Mouse (Mus musculus): Measurements from ENCODE around the gene Rpl14. TPM values are rescaled to one million over a fixed set of nuclear protein-coding genes. Genes with fewer than 3 reads are reported as not detected.

Rpl14 gene
- polyA plus RNA-seq, 1 experiment from 2014 or later: 578 TPM

DNA sequence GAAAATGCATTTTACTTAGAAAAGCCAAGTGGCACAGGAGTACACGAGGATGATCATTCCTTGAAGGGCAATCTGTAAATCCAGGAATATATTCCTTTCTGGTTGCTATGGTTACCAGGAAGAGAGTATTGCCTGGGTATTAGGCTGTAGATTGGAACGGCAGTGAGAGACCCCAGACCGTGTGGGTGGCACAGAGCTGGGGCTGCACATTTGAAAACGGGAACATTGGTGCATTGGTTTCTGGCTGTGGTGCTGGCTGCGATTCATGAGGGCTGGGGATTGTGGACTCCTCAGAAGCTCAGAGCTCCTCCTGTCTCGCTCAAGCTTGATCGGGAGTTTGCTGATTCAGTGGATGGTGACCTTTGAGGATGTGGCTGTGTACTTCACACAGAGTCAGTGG lies 8.6 kb downstream of the Rpl14 start:
- ATAC-seq (ENCODE audit: insufficient number of reproducible peaks, insufficient read depth, low FRiP score, low read depth): no peak

DNA sequence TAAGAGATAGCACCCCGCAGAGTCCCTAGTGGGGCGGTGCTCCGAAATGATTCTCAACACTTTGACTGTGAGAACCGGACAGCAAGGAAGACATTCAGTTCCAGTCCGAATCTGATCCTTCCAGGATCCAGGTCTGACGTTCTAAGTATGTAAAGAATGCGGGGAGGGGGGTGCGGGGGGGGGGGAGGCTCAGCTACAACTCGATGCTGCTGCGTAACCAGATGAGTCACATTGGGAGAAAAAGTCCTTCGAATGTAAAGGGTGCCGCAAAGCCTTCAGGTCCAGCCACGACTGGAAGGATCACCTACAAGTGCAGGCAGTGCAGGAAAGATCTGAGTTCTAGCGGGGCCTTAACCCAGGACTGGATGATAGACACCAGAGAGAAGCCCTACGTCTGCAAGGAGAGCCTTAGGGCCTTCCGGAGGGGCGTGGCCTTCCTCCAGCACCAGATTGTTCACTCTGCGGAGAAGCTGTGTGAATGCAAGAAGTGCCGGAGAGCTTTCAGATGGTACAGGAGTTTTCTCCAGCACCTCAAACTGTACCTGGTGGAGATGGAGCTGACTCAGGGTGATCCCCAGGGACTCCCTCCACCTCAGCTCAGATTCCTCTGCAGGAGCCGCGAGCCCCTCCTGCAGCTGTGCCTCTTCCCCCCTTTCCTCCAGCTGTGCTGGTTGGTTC lies 10.8 kb downstream of the Rpl14 start:
- no peaks in the 10 kb centered on the region for H3K27me3 ChIP-seq (ENCODE audit: control insufficient read depth, insufficient read depth, low read length)
- no peaks in the 10 kb centered on the region for H3K36me3 ChIP-seq (ENCODE audit: control insufficient read depth, insufficient read depth, low read length)
- H3K9ac ChIP-seq (ENCODE audit: low read length): peak overlapping the region; percentile 71
- peak; percentile 42; the same call in 1 of the 2 replicates for ATAC-seq (ENCODE audit: insufficient number of reproducible peaks, insufficient read depth, low FRiP score, low read depth)
- H3K27ac ChIP-seq (replicated peaks in 1 of 2; ENCODE audit: control insufficient read depth in 1 of 2, insufficient read depth in 1 of 2, low read depth in 2 of 2, low read length in 2 of 2): peak overlapping the region; percentile 23 to 64; a peak in 3 of 4 replicates
- peaks cover 7 to 16% of the 10 kb centered on the region in 2 experiments; a peak in 3 of 4 replicates for H3K4me1 ChIP-seq (ENCODE audit: control insufficient read depth in 2 of 2, insufficient read depth in 2 of 2, low read length in 2 of 2)
- H3K4me2 ChIP-seq (ENCODE audit: low read length): peak overlapping the region; percentile 90
- 12% methylated on average over 19 of the region's 21 CpGs for WGBS
- H3K9me3 ChIP-seq (ENCODE audit: control insufficient read depth, low read length): no peaks in the 10 kb centered on the region
- H3K4me3 ChIP-seq (ENCODE audit: control insufficient read depth in 1 of 2, insufficient read depth in 1 of 2, low read depth in 1 of 2, low read length in 2 of 2): peak overlapping the region; percentile 43

More for the DNA sequence above, 8.6 kb downstream of the Rpl14 start:
- Histone ChIP-seq H3K4me1 (ENCODE audit: control insufficient read depth in 2 of 2, insufficient read depth in 2 of 2, low read length in 2 of 2) (peaks cover 7 to 19% of the 10 kb centered on the region in 2 experiments; a peak in 3 of 4 replicates), H3K27ac (replicated peaks in 1 of 2; ENCODE audit: control insufficient read depth in 1 of 2, insufficient read depth in 1 of 2, low read depth in 2 of 2, low read length in 2 of 2) (no peak overlapping the region), H3K4me3 (ENCODE audit: control insufficient read depth in 1 of 2, insufficient read depth in 1 of 2, low read depth in 1 of 2, low read length in 2 of 2) (no peak overlapping the region), H3K36me3 (ENCODE audit: control insufficient read depth, insufficient read depth, low read length) (peaks cover 17% of the 10 kb centered on the region), H3K9me3 (ENCODE audit: control insufficient read depth, low read length) (no peaks in the 10 kb centered on the region), H3K27me3 (ENCODE audit: control insufficient read depth, insufficient read depth, low read length) (no peaks in the 10 kb centered on the region), H3K4me2 (ENCODE audit: low read length) (no peak overlapping the region), H3K9ac (ENCODE audit: low read length) (no peak overlapping the region)
- 78% methylated on average over 7 of the region's 7 CpGs for WGBS

- Histone ChIP-seq H3K9me3 (ENCODE audit: control insufficient read depth, low read length) (no peaks in the 10 kb centered on the region), H3K27me3 (ENCODE audit: control insufficient read depth, insufficient read depth, low read length) (no peaks in the 10 kb centered on the region), H3K4me1 (ENCODE audit: control insufficient read depth in 2 of 2, insufficient read depth in 2 of 2, low read length in 2 of 2) (peaks cover 5 to 13% of the 10 kb centered on the region in 2 experiments; a peak in 3 of 4 replicates), H3K27ac (replicated peaks in 1 of 2; ENCODE audit: control insufficient read depth in 1 of 2, insufficient read depth in 1 of 2, low read depth in 2 of 2, low read length in 2 of 2) (peak overlapping the region; percentile 45 to 64), H3K9ac (ENCODE audit: low read length) (peak overlapping the region; percentile 71), H3K4me3 (ENCODE audit: control insufficient read depth in 1 of 2, insufficient read depth in 1 of 2, low read depth in 1 of 2, low read length in 2 of 2) (peak overlapping the region; percentile 43), H3K4me2 (ENCODE audit: low read length) (peak overlapping the region; percentile 90), H3K36me3 (ENCODE audit: control insufficient read depth, insufficient read depth, low read length) (no peaks in the 10 kb centered on the region)
- 11% methylated on average over 28 of the region's 28 CpGs for WGBS
- peak; percentile 71 for ATAC-seq (ENCODE audit: insufficient number of reproducible peaks, insufficient read depth, low FRiP score, low read depth)
Observed at GRCm38 (mm10) chr9:120582619-120583308, 11.5 kb downstream of the Rpl14 start.

DNA sequence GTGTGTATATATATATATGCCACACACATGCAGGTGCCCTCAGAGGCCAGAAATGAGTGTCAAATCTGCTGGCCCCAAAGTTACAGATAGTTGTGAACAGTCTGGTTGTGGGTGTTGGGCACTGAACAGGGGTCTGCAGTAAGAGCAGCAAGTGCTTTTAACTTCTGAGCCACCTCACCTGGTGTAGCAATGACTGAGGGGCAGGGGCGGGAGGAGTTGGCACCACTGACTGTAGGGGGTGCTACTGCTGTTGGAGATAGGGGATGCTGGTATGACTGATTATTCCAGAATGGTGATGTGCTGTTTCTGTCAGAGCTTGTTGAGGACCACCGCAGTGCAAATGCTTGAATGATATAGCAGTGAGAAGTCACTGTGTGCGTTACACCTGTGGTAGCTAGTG lies 12.1 kb downstream of the Rpl14 start:
- Histone ChIP-seq H3K4me1 (ENCODE audit: control insufficient read depth in 2 of 2, insufficient read depth in 2 of 2, low read length in 2 of 2) (peaks cover 4 to 9% of the 10 kb centered on the region in 2 experiments; a peak in 2 of 4 replicates), H3K27me3 (ENCODE audit: control insufficient read depth, insufficient read depth, low read length) (no peaks in the 10 kb centered on the region), H3K4me3 (ENCODE audit: control insufficient read depth in 1 of 2, insufficient read depth in 1 of 2, low read depth in 1 of 2, low read length in 2 of 2) (peak overlapping the region in 1 of 2 experiments; percentile 43; a peak in 2 of 4 replicates), H3K4me2 (ENCODE audit: low read length) (peak overlapping the region; percentile 90), H3K27ac (replicated peaks in 1 of 2; ENCODE audit: control insufficient read depth in 1 of 2, insufficient read depth in 1 of 2, low read depth in 2 of 2, low read length in 2 of 2) (no peak overlapping the region), H3K9ac (ENCODE audit: low read length) (peak overlapping the region; percentile 64; the same call in 1 of the 2 replicates), H3K9me3 (ENCODE audit: control insufficient read depth, low read length) (no peaks in the 10 kb centered on the region), H3K36me3 (ENCODE audit: control insufficient read depth, insufficient read depth, low read length) (no peaks in the 10 kb centered on the region)
- ATAC-seq (ENCODE audit: insufficient number of reproducible peaks, insufficient read depth, low FRiP score, low read depth): no peak
- 67% methylated on average over 3 of the region's 3 CpGs for WGBS

DNA sequence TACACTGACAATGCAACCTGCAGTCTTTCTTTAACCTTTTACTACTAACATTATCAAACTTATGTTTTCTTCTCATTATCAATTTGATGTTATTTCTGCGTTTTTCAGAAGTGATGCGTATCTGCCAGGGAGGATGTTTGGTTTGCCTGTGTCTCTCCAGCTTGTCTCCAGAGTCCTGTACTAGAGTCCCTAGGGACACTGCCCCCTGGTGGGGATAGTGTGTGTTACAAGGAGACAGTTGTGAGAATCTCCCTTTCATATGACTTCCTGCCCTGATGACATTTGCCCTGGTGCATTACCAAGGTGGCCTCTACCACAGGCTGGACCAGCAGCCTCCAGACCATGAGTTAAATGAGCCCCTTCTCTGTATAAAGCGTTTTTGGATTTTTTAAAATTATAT lies 15.3 kb downstream of the Rpl14 start:
- ATAC-seq (ENCODE audit: insufficient number of reproducible peaks, insufficient read depth, low FRiP score, low read depth): no peak
- Histone ChIP-seq H3K4me3 (ENCODE audit: control insufficient read depth in 1 of 2, insufficient read depth in 1 of 2, low read depth in 1 of 2, low read length in 2 of 2) (no peak overlapping the region), H3K27me3 (ENCODE audit: control insufficient read depth, insufficient read depth, low read length) (no peaks in the 10 kb centered on the region), H3K9ac (ENCODE audit: low read length) (no peak overlapping the region), H3K4me2 (ENCODE audit: low read length) (no peak overlapping the region), H3K27ac (replicated peaks in 1 of 2; ENCODE audit: control insufficient read depth in 1 of 2, insufficient read depth in 1 of 2, low read depth in 2 of 2, low read length in 2 of 2) (no peak overlapping the region), H3K36me3 (ENCODE audit: control insufficient read depth, insufficient read depth, low read length) (no peaks in the 10 kb centered on the region), H3K4me1 (ENCODE audit: control insufficient read depth in 2 of 2, insufficient read depth in 2 of 2, low read length in 2 of 2) (peaks cover 4 to 9% of the 10 kb centered on the region in 2 experiments; a peak in 2 of 4 replicates), H3K9me3 (ENCODE audit: control insufficient read depth, low read length) (no peaks in the 10 kb centered on the region)
- WGBS: 5% methylated on average over 3 of the region's 3 CpGs

- Histone ChIP-seq H3K27me3 (ENCODE audit: control insufficient read depth, insufficient read depth, low read length) (no peaks in the 10 kb centered on the region), H3K36me3 (ENCODE audit: control insufficient read depth, insufficient read depth, low read length) (no peaks in the 10 kb centered on the region), H3K9me3 (ENCODE audit: control insufficient read depth, low read length) (no peaks in the 10 kb centered on the region), H3K9ac (ENCODE audit: low read length) (no peak overlapping the region), H3K27ac (replicated peaks in 1 of 2; ENCODE audit: control insufficient read depth in 1 of 2, insufficient read depth in 1 of 2, low read depth in 2 of 2, low read length in 2 of 2) (no peak overlapping the region), H3K4me3 (ENCODE audit: control insufficient read depth in 1 of 2, insufficient read depth in 1 of 2, low read depth in 1 of 2, low read length in 2 of 2) (no peak overlapping the region), H3K4me2 (ENCODE audit: low read length) (0 out of 2 replicates have a peak overlapping the region, but pooled peaks have one; percentile 18), H3K4me1 (ENCODE audit: control insufficient read depth in 2 of 2, insufficient read depth in 2 of 2, low read length in 2 of 2) (no peaks in the 10 kb centered on the region)
- 2% methylated on average over 9 of the region's 9 CpGs for WGBS
- ATAC-seq (ENCODE audit: insufficient number of reproducible peaks, insufficient read depth, low FRiP score, low read depth): no peak
Observed at GRCm38 (mm10) chr9:120591490-120591889, 20.2 kb downstream of the Rpl14 start.

DNA sequence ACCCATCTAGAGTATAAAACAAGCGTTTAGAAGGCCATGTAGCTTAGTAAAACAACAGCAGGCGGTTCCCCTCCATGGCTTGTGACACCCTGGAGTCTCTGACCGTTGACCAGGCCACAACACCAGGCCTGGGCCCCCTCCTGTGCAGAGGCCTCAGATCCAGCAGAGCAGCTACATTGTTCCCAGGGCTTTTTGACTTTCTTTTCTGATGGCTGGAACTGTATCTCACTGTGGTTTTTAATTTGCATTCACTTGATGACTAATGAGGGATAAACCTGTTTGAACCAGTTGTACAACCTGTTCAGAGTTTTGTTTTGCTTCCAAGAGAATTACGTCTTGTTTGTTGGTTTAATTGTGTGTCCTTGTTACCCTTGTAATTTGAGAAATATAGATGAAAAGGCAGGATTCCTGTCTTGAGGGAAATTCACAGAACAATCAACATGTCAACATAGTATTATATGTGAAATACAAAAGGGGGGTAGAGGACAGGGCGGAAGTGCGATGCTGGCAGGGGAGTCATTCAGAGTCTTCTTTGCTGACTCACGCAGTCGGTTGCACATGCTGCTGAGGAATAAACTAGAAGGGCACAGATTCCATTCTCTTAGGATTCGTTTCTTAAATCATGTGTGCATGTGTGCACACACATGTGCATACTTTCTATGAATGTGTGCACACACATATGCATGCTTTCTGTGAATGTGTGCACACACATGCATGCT lies 22.3 kb downstream of the Rpl14 start:
- H3K9ac ChIP-seq (ENCODE audit: low read length): no peak overlapping the region
- no peaks in the 10 kb centered on the region for H3K27me3 ChIP-seq (ENCODE audit: control insufficient read depth, insufficient read depth, low read length)
- no peak overlapping the region for H3K27ac ChIP-seq (replicated peaks in 1 of 2; ENCODE audit: control insufficient read depth in 1 of 2, insufficient read depth in 1 of 2, low read depth in 2 of 2, low read length in 2 of 2)
- H3K9me3 ChIP-seq (ENCODE audit: control insufficient read depth, low read length): no peaks in the 10 kb centered on the region
- no peak overlapping the region for H3K4me3 ChIP-seq (ENCODE audit: control insufficient read depth in 1 of 2, insufficient read depth in 1 of 2, low read depth in 1 of 2, low read length in 2 of 2)
- WGBS: 64% methylated on average over 9 of the region's 9 CpGs
- ATAC-seq (ENCODE audit: insufficient number of reproducible peaks, insufficient read depth, low FRiP score, low read depth): no peak
- H3K4me2 ChIP-seq (ENCODE audit: low read length): no peak overlapping the region
- H3K4me1 ChIP-seq (ENCODE audit: control insufficient read depth in 2 of 2, insufficient read depth in 2 of 2, low read length in 2 of 2): no peaks in the 10 kb centered on the region
- H3K36me3 ChIP-seq (ENCODE audit: control insufficient read depth, insufficient read depth, low read length): no peaks in the 10 kb centered on the region

Measured in heart, embryonic 14.5 days (tissue).